Mouse (Mus musculus) left cerebral cortex, postnatal 14 days (tissue): Measurements from ENCODE around the gene Orc5. TPM values are rescaled to one million over a fixed set of nuclear protein-coding genes. Genes with fewer than 3 reads are reported as not detected.
"Not testable (repeated sequence)": the region's sequence is repeated elsewhere in the genome, so short reads cannot be mapped to it uniquely, and the experiment has no call there.

Experiments
- DNase-seq, 2 experiments: peaks; one replicate each; pipeline ENCODE4 v3.0.0; 2021 to 2022; ENCODE audit warnings: low spot score in 2 of 2, mixed read lengths in 1 of 2
- intact Hi-C: fragments of 180-260 bp; cut with DNase I; formaldehyde crosslinking; loops from one replicate; pipeline ENCODE4 v1.15.1; 2025
- total RNA-seq, 2 experiments: library from RNA; stranded (reverse); gene quantifications; 2 replicates each; pipeline ENCODE4 v1.2.3; 2021

Orc5 gene
- total RNA-seq, 2 experiments from 2014 or later: 20.6 TPM

GRCm38 (mm10) chr5:22545305-22545704, 4.9 kb downstream of the Orc5 start:
- intact Hi-C loops: no loop called here
- DNase-seq: no peak

- no peak for DNase-seq
- intact Hi-C loops: no loop called here
Measured at GRCm38 (mm10) chr5:22542676-22543075, 7.6 kb downstream of the Orc5 start.

DNA sequence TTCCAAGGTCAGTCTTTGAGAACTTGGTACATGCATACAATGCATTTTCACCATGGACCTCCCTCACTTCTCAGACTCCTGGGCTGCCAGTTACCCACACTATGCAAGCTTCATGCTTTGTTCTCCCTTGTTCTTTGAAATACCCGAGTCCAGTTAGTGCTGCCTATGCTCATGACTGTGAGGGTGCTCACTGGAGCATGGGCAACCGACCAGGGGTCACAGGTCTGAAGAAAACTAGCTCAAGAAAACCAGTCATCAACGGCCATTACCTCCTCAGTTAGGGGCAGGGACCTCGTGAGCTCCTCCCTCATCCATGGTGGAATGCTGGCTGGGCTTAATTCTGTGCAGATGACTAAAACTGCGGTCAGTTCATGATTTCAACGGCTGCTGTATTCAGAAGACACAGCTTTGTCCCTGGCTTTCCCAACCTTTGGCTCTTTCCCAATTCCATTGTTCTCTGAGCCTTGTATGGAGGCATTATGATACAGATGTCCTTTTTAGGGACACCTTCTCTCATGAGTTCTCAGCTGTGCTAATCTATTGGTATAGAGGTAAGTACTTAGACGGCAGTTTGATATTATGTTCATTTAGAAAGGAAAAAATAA, 11.1 kb downstream of the Orc5 start:
- intact Hi-C loops: no loop called here
- DNase-seq: no peak

- intact Hi-C loops: no loop called here
- no peak for DNase-seq
Measured at GRCm38 (mm10) chr5:22536695-22537094, 13.5 kb downstream of the Orc5 start.

GRCm38 (mm10) chr5:22532571-22532970, 17.7 kb downstream of the Orc5 start:
- no peak for DNase-seq
- intact Hi-C loops: no loop called here

- intact Hi-C loops: no loop called here
- no peak for DNase-seq
Measured at GRCm38 (mm10) chr5:22522612-22523011, 27.6 kb downstream of the Orc5 start.

- intact Hi-C loops: loop anchor here (5.0 to 10.0 kb wide), 3 partner anchors 532 to 855 kb away; partner anchors contain the start of genes Dnajc2 and Psmc2
- DNase-seq: no peak
Measured at GRCm38 (mm10) chr5:22519708-22520107, 30.5 kb downstream of the Orc5 start.

DNA sequence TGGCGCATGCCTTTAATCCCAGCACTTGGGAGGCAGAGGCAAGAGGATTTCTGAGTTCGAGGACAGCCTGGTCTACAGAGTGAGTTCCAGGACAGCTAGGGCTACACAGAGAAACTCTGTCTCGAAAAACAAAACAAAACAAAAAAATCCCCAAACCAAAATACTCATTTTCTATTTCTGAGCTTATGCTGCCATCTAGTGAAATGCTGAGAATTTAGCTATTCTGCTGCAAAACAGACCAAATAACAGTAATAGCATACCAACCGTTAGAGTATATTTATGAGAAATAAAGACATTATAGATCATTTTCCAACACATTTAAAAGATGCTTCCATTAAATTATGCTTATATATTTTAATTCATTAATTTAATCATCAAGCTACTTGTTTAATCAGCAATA, 34.5 kb downstream of the Orc5 start:
- peak in 1 of 2 experiments; percentile 26 for DNase-seq

GRCm38 (mm10) chr5:22514231-22514630, 36.0 kb downstream of the Orc5 start:
- intact Hi-C loops: loop anchor here (10.0 kb wide), 2 partner anchors 729 to 849 kb away; partner anchors contain the start of genes Dnajc2 and Psmc2
- not testable (repeated sequence) for DNase-seq

More for the DNA sequence above, 34.5 kb downstream of the Orc5 start:
- intact Hi-C loops: loop anchor here (5.0 to 10.0 kb wide), 3 partner anchors 528 to 851 kb away; partner anchors contain the start of genes Dnajc2 and Psmc2

- not testable (repeated sequence) for DNase-seq
- intact Hi-C loops: loop anchor here (10.0 kb wide), 2 partner anchors 728 to 848 kb away; partner anchors contain the start of genes Dnajc2 and Psmc2
Measured at GRCm38 (mm10) chr5:22512579-22512978, 37.6 kb downstream of the Orc5 start.

DNA sequence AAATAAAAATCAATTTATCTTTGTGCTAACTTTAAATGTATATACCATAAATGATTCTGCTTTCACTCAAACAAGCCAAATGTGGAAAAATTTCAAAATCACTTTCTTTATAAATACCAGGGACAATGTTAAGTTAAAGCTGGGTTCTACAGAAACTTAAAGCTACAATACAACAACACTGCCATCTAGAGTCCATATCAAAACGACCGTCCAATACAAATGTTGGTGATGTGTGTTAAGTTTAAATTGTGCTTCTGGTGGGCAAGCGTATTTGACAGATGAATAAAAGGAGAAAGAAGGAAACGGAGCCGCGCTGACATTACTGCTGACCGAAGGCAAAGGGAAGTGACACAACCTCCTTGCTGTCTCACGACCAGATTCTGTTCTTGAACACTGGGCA, 38.4 kb downstream of the Orc5 start:
- peak in 1 of 2 experiments; percentile 21 for DNase-seq
- intact Hi-C loops: loop anchor here (2.0 to 10.0 kb wide), 3 partner anchors 579 to 847 kb away; partner anchors contain the start of genes Dnajc2 and Psmc2

DNA sequence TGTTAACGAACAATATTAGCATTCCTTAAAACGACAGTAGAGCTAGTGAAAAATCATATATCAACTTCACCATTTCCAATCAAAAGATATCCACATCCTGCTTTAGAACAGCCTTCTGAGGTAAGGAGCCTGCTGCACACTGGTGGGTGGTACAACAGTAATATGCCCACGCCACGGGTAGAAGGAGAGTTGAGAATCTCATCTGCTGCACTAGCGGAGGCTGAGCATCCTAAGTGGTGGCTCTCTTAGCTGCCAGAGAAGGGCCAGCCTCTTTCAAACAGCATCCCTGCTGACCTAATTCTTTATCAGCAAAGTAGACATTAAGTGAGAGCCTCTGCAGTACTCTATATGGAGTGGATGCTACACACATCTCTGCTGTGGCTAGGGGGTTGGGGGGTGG, 41.7 kb downstream of the Orc5 start:
- intact Hi-C loops: no loop called here
- no peak for DNase-seq

DNA sequence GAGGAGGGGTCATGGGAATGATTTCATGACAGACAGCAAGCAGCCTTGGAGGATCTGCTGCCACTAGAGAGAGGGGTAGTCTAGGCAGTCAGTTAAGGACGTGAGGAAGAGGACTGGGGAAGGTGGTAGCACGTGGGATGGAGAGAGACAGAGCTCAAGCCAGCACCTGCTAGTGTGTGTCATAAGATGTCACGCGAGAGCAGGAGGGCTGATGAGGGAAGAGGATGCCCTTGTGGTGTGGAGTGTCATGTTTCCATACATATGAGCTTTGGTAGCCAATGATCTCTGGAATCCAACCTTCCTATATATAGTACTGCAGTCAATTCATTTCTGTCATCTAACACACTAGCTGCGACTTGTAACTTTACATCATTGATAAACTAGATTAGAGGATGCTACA, 50.8 kb downstream of the Orc5 start:
- no peak for DNase-seq
- intact Hi-C loops: no loop called here

- intact Hi-C loops: no loop called here
- no peak for DNase-seq
Measured at GRCm38 (mm10) chr5:22491088-22491487, 59.1 kb downstream of the Orc5 start.

- intact Hi-C loops: loop anchor here (10.0 kb wide), 1 partner anchor 144 kb away; the partner anchor contains the start of gene Reln
- no peak for DNase-seq
Measured at GRCm38 (mm10) chr5:22489091-22489490, 61.1 kb downstream of the Orc5 start.

DNA sequence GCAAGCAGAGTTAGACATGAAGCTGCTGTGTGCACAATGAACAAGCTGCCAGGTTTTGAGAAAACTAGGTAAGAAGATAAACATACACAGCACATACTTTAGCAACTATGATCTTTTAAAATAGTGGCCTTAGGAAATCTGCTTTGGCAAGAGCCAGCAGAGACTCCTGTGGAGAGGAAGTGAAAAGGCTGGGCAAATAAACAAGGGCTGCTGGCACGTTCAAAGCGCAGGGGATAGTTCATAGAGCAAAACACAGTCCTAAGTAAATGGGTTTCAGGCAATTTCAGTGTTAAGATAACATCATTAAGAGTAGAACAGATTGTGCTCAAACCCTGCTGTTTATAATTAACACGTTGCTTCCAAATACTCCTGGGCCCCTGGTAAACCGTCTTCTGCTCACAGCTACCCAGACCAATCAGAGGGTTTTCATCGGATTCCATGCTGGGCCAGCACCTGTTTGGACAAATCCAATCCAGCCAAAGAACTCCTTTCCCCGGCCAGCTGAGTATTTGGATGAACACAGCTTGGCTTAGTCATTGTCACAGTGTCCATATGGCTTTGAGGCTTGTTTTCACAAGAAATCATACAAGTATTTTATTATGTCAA, 63.5 kb downstream of the Orc5 start:
- intact Hi-C loops: loop anchor here (10.0 kb wide), 1 partner anchor 142 kb away; the partner anchor contains the start of gene Reln
- DNase-seq: no peak

GRCm38 (mm10) chr5:22485764-22486163, 64.5 kb downstream of the Orc5 start:
- intact Hi-C loops: loop anchor here (10.0 kb wide), 1 partner anchor 141 kb away; the partner anchor contains the start of gene Reln
- no peak for DNase-seq

GRCm38 (mm10) chr5:22482567-22482966, 67.7 kb downstream of the Orc5 start:
- intact Hi-C loops: loop anchor here (10.0 kb wide), 1 partner anchor 138 kb away; the partner anchor contains the start of gene Reln
- peak in 1 of 2 experiments; percentile 10 for DNase-seq

DNA sequence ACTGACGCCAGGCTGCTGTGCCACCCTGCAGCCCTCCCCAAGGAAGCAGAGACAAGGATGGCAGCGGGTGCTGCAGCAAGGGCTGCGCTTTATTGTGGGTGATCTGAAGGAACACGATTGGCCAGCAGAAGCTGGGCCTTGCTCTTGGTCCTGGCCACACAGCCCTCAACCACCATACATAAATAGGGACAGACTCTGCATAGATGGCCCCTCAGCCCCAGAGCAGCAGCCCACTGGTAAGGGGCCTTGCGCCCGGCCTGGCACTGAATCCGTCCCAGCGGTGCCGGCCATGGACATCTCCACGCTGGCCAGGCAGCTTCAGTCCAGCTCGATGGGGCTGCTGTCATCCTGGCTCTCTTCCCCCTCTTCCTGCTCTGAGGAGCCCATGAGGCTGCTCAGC, 77.8 kb downstream of the Orc5 start:
- DNase-seq, intact Hi-C loops: not testable (repeated sequence)

- DNase-seq: no peak
- intact Hi-C loops: no loop called here
Measured at GRCm38 (mm10) chr5:22471243-22471642, 79.0 kb downstream of the Orc5 start.
